ENCODE assay signal across 21 mouse cellular contexts in the genomic region with DNA sequence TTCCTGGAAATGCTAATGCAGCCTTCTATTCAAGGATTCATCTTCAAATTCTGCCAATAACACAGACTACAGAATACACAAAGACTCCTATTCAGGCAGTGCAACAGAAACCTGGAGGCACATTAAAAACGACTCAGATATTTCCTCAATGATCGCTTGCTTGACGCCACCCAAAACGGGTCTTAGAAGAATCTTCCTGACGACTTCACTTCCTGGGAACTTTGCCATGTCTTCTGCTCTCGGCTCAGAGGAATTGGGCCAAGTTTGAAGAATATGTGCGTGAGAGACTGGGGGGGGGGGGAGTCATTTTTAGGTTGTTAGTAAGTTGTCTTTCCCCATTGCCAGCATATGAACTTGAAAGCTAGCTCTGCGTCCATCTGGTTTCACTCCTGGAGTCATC.
DNase-seq lines count a peak whose midpoint lies in the region; ATAC-seq lines count a peak whose summit lies in the region.
"Had no signal": no experiment of that assay in that cellular context is flagged by ENCODE, and none has a peak within 500 bp of the region (broad histone marks: within the 10 kb centered on the region; RNA-seq: fewer than 3 reads in every experiment).

No protein-coding gene starts in this region.

- no peak for ATAC-seq in embryonic facial prominence, embryonic 14.5 days (ENCODE audit: low read depth)
- ATAC-seq in forebrain, embryonic 16.5 days: no peak
- no peak for ATAC-seq in forebrain, embryonic 13.5 days
- ATAC-seq: intestine, postnatal 0 days; Patski had no signal

- H3K9ac ChIP-seq in embryonic facial prominence, embryonic 14.5 days (ENCODE audit: low read depth, low read length): no peak overlapping the region
- H3K9ac ChIP-seq in forebrain, embryonic 16.5 days (replicated peaks; ENCODE audit: low read depth, low read length): no peak overlapping the region
- no peak overlapping the region for H3K9ac ChIP-seq in forebrain, embryonic 13.5 days
- H3K9ac ChIP-seq: embryonic facial prominence, embryonic 12.5 days; hindbrain, embryonic 12.5 days; hindbrain, embryonic 15.5 days had no signal

- no peak overlapping the region for H3K27ac ChIP-seq in embryonic facial prominence, embryonic 14.5 days (replicated peaks; ENCODE audit: low read depth, low read length)
- H3K27ac ChIP-seq in embryonic facial prominence, embryonic 10.5 days (replicated peaks): no peak overlapping the region
- H3K27ac ChIP-seq in forebrain, embryonic 16.5 days (ENCODE audit: low read length): peak overlapping the region; percentile 41
- no peak overlapping the region for H3K27ac ChIP-seq in forebrain, embryonic 13.5 days
- H3K27ac ChIP-seq: embryonic facial prominence, embryonic 12.5 days; hindbrain, embryonic 12.5 days; hindbrain, embryonic 15.5 days had no signal

- WGBS in embryonic facial prominence, embryonic 14.5 days: 72% methylated on average over 8 of the region's 8 CpGs
- WGBS in embryonic facial prominence, embryonic 10.5 days: 88% methylated on average over 8 of the region's 8 CpGs
- 35% methylated on average over 8 of the region's 8 CpGs for WGBS in forebrain, embryonic 16.5 days
- 65% methylated on average over 8 of the region's 8 CpGs for WGBS in forebrain, embryonic 13.5 days

- peak; percentile 49 for DNase-seq in embryonic facial prominence, embryonic 14.5 days (ENCODE audit: low spot score)
- no peak for DNase-seq in embryonic facial prominence, embryonic 10.5 days (ENCODE audit: low spot score)
- DNase-seq in right cerebral cortex, postnatal 10 days (ENCODE audit: low spot score in 2 of 2): peak; percentile 60 to 65
- DNase-seq in right cerebral cortex, adult 18-20 months: no peak
- DNase-seq in cerebellum, adult 9-10 months: no peak
- DNase-seq: adrenal gland, postnatal 10 days; adrenal gland, postnatal 36 days; cerebellum, adult 11-12 months; cerebellum, adult 8-10 months; cerebellum, postnatal 14 days; gastrocnemius, postnatal 14 days; kidney, adult 2 months had no signal

- H3K36me3 ChIP-seq in embryonic facial prominence, embryonic 14.5 days (ENCODE audit: control insufficient read depth, insufficient read depth, low read length): no peaks in the 10 kb centered on the region
- no peaks in the 10 kb centered on the region for H3K36me3 ChIP-seq in embryonic facial prominence, embryonic 10.5 days (replicated peaks)
- H3K36me3 ChIP-seq in forebrain, embryonic 16.5 days (ENCODE audit: control insufficient read depth, insufficient read depth): no peaks in the 10 kb centered on the region
- H3K36me3 ChIP-seq in forebrain, embryonic 13.5 days (ENCODE audit: poor library complexity, severe bottlenecking): no peaks in the 10 kb centered on the region
- H3K36me3 ChIP-seq: embryonic facial prominence, embryonic 12.5 days; hindbrain, embryonic 12.5 days; hindbrain, embryonic 15.5 days had no signal

- no peaks in the 10 kb centered on the region for H3K4me1 ChIP-seq in embryonic facial prominence, embryonic 14.5 days (ENCODE audit: control insufficient read depth, insufficient read depth, low read length)
- no peaks in the 10 kb centered on the region for H3K4me1 ChIP-seq in embryonic facial prominence, embryonic 10.5 days
- peaks cover 8% of the 10 kb centered on the region for H3K4me1 ChIP-seq in forebrain, embryonic 16.5 days (replicated peaks; ENCODE audit: control insufficient read depth, insufficient read depth, low read length)
- H3K4me1 ChIP-seq in forebrain, embryonic 13.5 days: no peaks in the 10 kb centered on the region; the same call in 1 of the 2 replicates
- H3K4me1 ChIP-seq: embryonic facial prominence, embryonic 12.5 days; hindbrain, embryonic 12.5 days; hindbrain, embryonic 15.5 days had no signal

- no peak overlapping the region for H3K4me3 ChIP-seq in embryonic facial prominence, embryonic 14.5 days (ENCODE audit: low read depth, low read length)
- H3K4me3 ChIP-seq in embryonic facial prominence, embryonic 10.5 days: no peak overlapping the region
- H3K4me3 ChIP-seq in forebrain, embryonic 16.5 days (replicated peaks; ENCODE audit: low read length): no peak overlapping the region
- H3K4me3 ChIP-seq in forebrain, embryonic 13.5 days: no peak overlapping the region
- H3K4me3 ChIP-seq: embryonic facial prominence, embryonic 12.5 days; erythroblast, embryonic 14.5 days; hindbrain, embryonic 12.5 days; hindbrain, embryonic 15.5 days had no signal

- no peaks in the 10 kb centered on the region for H3K9me3 ChIP-seq in embryonic facial prominence, embryonic 14.5 days (ENCODE audit: control insufficient read depth, low read length)
- no peaks in the 10 kb centered on the region for H3K9me3 ChIP-seq in embryonic facial prominence, embryonic 10.5 days
- no peaks in the 10 kb centered on the region for H3K9me3 ChIP-seq in forebrain, embryonic 16.5 days (ENCODE audit: control insufficient read depth, low read length)
- H3K9me3 ChIP-seq in forebrain, embryonic 13.5 days (replicated peaks): no peaks in the 10 kb centered on the region
- H3K9me3 ChIP-seq: embryonic facial prominence, embryonic 12.5 days; hindbrain, embryonic 12.5 days; hindbrain, embryonic 15.5 days had no signal

- H3K27me3 ChIP-seq in embryonic facial prominence, embryonic 14.5 days (replicated peaks; ENCODE audit: control insufficient read depth, insufficient read depth, low read length): no peaks in the 10 kb centered on the region
- H3K27me3 ChIP-seq in embryonic facial prominence, embryonic 10.5 days (replicated peaks; ENCODE audit: low read depth, poor library complexity, severe bottlenecking): no peaks in the 10 kb centered on the region
- H3K27me3 ChIP-seq in forebrain, embryonic 16.5 days (replicated peaks; ENCODE audit: control insufficient read depth, insufficient read depth, low read length): no peaks in the 10 kb centered on the region
- no peaks in the 10 kb centered on the region for H3K27me3 ChIP-seq in forebrain, embryonic 13.5 days
- H3K27me3 ChIP-seq: embryonic facial prominence, embryonic 12.5 days; hindbrain, embryonic 12.5 days; hindbrain, embryonic 15.5 days had no signal

- H3K4me2 ChIP-seq in embryonic facial prominence, embryonic 14.5 days (ENCODE audit: low read depth, low read length): no peak overlapping the region
- 0 out of 2 replicates have a peak overlapping the region, but pooled peaks have one; percentile 16 for H3K4me2 ChIP-seq in forebrain, embryonic 16.5 days (ENCODE audit: low read length)
- no peak overlapping the region for H3K4me2 ChIP-seq in forebrain, embryonic 13.5 days
- H3K4me2 ChIP-seq: embryonic facial prominence, embryonic 12.5 days; heart, embryonic 11.5 days; hindbrain, embryonic 12.5 days; hindbrain, embryonic 15.5 days had no signal

Comparison
In these comparisons a context has a peak if more than half of its experiments do, and no peak if none do; other contexts are left out.
1. DNase-seq: peak in embryonic facial prominence, embryonic 14.5 days (single experiment) and right cerebral cortex, postnatal 10 days (2 of 2); none in embryonic facial prominence, embryonic 10.5 days (single experiment), right cerebral cortex, adult 18-20 months (single experiment) and cerebellum, adult 9-10 months (single experiment).